Mouse (Mus musculus) lung, adult 18-20 months (tissue): Measurements from ENCODE around the gene Ccl20.

ENCODE experiments used
- DNase-seq, 2 experiments: peaks; one replicate each; pipeline ENCODE4 v3.0.0; 2022; ENCODE audit warnings: mixed read lengths in 2 of 2

The Ccl20 gene

DNA sequence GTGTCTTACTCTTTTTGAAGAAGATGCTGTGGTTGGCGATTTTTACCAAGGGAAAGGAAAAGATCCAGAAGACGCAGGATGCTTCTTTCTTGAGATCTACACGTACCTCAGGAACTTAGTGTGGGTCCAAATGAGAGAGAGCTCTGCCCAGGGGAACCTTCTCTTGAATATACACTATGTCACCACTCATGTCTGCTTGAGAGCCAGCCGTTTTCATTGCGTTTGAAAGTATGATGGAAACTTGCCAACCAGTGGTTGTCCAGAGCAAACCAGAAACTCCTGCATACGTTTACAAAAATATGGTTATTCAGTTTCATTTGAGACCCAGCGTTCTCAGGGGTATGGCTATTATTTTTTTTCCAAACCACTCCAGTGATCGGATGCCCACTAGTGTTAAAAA is 24.9 kb downstream of the Ccl20 start:
- no peak for DNase-seq

GRCm38 (mm10) chr1:83142055-83142454 is 25.5 kb downstream of the Ccl20 start:
- DNase-seq, result peak; percentile 72 to 81

- no peak for DNase-seq
Observed at GRCm38 (mm10) chr1:83146547-83146946, 30.0 kb downstream of the Ccl20 start.

DNA sequence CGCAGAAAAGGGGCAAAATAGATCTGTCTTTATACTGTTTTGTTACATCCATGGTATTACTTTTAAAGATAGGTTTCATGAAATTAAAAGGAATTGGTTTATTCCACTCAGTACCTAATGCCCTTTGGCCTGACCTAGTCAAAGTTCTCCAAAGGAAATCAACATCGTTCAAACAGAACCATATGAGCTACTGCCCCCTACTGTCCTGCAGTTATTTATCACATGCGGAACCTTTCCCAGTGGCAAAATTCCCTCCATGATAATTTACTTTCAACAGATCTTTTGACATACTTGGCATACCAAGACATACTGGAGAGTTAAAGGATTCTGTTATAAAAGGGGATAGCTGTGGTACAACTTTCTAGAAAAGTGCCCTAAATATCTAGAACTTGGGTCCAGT is 33.7 kb downstream of the Ccl20 start:
- DNase-seq, result peak in 1 of 2 experiments; percentile 39

DNA sequence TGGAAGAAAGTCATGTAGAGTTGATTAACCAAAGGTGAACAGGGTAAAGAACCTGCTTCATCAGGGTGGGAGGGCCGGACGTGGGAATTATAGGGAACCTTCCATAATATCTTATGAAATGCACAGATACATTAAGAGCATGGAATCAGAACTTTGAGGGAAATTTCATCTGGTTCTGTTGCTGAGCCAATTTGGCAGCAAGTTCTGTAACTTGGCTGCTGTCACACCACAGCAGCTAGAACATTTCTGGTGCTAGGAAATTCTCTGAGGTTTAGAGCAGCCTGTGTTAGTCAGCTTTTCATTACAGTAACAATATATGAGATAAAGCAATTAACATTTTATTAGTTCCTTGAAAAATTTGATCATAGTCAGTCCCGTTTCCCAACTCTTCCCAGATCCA is 36.4 kb downstream of the Ccl20 start:
- DNase-seq, result no peak

DNA sequence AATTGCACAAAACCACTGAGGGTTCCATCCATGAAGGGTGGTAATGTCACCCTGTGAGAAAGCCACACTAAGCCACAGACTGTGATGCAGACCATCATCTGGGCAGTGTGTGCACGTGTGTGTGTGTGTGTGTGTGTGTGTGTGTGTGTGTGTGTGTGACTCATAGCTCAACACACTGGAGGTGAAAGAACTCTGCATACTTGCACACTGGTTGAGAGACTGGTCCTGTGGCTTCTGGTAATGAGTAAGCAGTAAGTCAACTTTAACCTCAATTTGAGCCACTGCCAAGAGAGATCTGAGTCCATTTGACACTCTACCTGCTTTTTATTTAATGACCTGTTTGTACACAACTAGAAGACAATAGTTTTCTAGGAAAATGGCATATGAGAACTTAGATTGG is 40.3 kb downstream of the Ccl20 start:
- DNase-seq, result peak in 1 of 2 experiments; percentile 9

GRCm38 (mm10) chr1:83159603-83160002 is 43.0 kb downstream of the Ccl20 start, which contains the start of gene Daw1:
Gene Daw1, plus strand, starts transcription at chr1:83159752.
- DNase-seq, result peak; percentile 42 to 60

DNA sequence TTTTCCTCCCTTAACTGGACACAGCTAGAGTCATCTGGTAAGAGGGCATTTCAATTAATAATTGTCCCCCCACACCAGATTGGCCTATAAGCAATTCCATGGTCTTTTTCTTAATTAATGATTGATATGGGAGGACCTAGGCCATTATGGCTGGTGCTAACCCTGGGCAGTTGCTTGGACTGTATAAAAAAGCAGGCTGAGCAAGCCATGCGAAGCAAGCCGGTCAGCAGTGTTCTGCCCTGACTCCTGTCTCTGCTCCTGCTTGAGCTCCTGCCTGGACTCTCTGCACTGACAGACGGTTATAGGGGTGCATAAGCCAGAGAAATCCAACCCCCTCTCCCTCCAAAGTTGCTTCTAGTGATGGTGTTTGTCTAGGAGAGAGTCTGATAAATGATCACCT is 45.1 kb downstream of the Ccl20 start:
- DNase-seq, result no peak

DNA sequence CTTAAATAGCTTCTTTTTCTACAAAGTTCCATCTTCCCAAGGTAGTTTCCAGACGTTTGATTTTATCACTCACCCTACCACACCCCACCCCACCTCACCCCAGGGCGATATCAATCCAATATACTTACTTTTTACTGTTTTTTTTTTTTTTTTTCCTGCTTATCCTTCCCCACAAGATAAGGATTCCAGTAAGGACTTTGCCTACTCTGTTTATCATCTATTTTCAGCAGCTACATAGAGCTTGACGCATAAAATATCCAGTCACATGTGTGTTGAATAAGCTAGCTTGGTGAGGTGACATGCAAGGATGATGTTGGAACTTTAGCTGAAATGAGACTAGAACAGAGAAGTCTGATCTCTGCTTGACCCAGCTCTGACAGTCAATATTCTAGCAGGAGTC is 47.5 kb downstream of the Ccl20 start:
- no peak for DNase-seq
